Mouse (Mus musculus): Measurements from ENCODE around the gene Eya2.

GRCm38 (mm10) chr2:165600926-165601325 is 6.1 kb downstream of the Eya2 start:
- TF ChIP-seq CTCF (IDR thresholded peaks at IDR 0.05 in 2 of 3, conservative IDR thresholded peaks at IDR 0.05 in 1 of 3; ENCODE audit: control insufficient read depth in 1 of 3, insufficient read depth in 1 of 3, low read depth in 2 of 3, low read length in 3 of 3, poor library complexity in 1 of 3, severe bottlenecking in 1 of 3) (no peak), SIN3A (IDR thresholded peaks at IDR 0.05; ENCODE audit: low read length) (no peak)
